Mouse (Mus musculus) brain, adult 2 months (tissue): ENCODE measurements at regions not wholly inside any gene's neighbourhood (a gene's known extent, or its start where the extent isn't known, plus 50 kb on each side); places are given as distances from the start of the nearest gene placed in this dataset.

Experiments
- DNase-seq: peaks from one replicate; pipeline ENCODE4 v3.0.0; 2011; ENCODE audit warnings: low read depth, low spot score

- DNase-seq = no peak
These were observed 379.0 kb downstream of the Samd5 start for GRCm38 (mm10) chr10:9296055-9296454.

- no peak for DNase-seq
These were observed 379.7 kb downstream of the Samd5 start for GRCm38 (mm10) chr10:9295269-9295668.

GRCm38 (mm10) chr10:9294620-9295019, 380.4 kb downstream of the Samd5 start:
- DNase-seq = no peak

- DNase-seq = peak; percentile 46
These were observed 383.4 kb downstream of the Samd5 start for GRCm38 (mm10) chr10:9291456-9292146.

GRCm38 (mm10) chr10:9272940-9273339, 387.1 kb upstream of the Sash1 start:
- no peak for DNase-seq

DNA sequence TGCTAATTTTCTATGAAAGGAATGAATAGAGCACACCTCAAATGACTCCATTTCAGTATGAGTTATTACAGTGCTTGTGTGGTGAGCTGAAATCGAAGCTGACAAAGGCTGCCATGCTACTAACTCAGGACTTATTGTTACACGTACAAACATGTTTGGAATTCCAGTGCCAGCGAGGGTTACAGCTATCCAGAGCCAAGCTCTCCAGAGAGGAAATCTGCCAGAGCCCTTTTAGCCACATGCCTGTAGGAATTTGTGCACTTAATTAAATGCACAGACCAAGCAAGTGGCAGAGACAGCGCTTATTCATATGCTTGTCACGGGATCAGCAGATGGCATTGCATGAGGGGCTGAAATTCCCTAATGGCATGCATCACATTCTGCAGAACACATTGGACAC, 386.4 kb upstream of the Sash1 start:
- DNase-seq = peak; percentile 15

GRCm38 (mm10) chr10:9265528-9265927, 379.7 kb upstream of the Sash1 start:
- DNase-seq = no peak

- no peak for DNase-seq
These were observed 378.6 kb upstream of the Sash1 start for GRCm38 (mm10) chr10:9264309-9265000.

- peak; percentile 52 for DNase-seq
These were observed 372.8 kb upstream of the Sash1 start for GRCm38 (mm10) chr10:9258705-9259104.

DNA sequence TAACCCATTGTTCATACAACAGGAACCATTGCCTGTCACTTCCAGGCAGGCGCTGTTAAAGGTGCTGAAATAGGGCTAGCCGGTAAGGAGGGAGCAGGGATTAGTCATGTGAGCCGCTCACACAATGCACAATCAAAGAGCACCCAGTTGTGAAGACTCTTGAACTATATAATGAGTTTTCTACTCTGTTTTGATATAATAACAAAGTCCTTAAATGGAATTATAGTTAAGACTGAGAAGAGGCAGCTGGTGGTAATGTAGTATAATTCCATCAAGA, 367.0 kb upstream of the Sash1 start:
- no peak for DNase-seq

- no peak for DNase-seq
These were observed 366.5 kb upstream of the Sash1 start for GRCm38 (mm10) chr10:9252120-9252940.

- DNase-seq = peak; percentile 23
These were observed 357.4 kb upstream of the Sash1 start for GRCm38 (mm10) chr10:9243281-9243618.

DNA sequence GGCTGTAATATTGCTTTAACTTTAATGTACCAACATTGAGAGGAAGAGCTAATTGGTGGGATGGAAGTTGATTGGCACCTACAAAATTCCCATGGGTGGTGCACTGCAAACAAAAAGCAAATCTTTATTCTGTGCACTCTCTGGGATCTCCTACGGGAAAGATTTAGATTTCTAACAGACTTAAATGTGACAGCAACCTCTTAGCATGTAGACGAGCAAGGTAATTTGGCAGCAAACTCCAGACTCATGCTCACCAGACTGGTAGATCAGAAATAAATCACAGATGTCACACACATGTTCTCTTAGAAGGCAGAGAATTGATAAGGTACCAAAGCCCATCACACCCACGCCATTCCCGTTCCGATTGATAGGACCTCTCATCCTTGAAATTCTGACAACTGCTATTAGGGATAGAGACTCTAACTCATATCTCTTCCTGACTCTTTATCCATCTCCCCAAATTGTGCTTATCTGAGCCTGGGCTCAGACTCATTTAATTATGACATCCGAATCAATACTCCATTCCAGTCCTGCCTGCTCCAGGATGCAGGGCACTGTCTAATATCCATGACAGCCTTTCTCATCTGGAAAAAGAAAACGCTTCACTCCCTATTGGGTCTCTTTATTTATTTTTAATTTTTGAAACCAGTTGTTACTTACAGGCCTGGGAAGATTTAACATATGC, 356.9 kb upstream of the Sash1 start:
- no peak for DNase-seq

- DNase-seq = peak; percentile 79
These were observed 354.1 kb upstream of the Sash1 start for GRCm38 (mm10) chr10:9239956-9240355.

DNA sequence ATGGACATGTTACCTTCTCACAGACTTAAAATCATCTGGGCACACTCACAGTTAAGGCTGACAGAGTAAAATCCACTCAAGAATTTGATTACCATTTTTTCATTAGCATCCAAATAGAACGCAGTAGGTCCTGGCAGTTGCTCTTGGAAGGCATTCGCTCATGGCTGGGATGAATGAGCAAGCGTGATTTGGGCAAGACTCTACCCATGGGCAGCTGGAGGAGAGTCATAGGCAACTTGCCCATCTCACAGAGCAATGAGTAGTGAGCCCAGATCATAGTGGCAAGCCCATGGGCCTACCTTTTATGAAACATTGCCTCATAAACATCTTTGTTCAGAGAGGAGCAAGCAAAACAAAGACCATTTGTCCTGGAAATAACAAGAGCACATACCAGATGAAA, 345.9 kb upstream of the Sash1 start:
- peak; percentile 23 for DNase-seq

DNA sequence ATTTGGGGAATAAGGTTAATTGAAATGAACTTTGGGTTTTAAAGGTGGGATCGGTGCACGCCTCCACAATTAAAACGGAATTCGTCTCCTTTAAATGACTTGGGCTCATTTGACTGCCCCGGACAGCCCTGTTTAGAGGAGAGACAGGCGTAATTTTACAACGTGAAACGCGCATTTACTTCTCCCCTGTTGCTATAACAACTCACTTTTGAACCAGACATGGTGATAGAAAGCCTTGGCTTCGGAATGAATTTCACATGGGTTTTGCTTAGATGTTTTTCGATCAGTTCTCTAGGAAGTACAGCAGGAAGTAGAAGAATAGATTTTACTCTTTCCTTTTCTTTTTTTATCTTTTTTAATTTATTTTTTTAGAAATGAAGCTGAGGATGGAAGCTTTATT, 343.2 kb upstream of the Sash1 start:
- DNase-seq = peak; percentile 29

GRCm38 (mm10) chr10:9227361-9227760, 341.5 kb upstream of the Sash1 start:
- DNase-seq = no peak

DNA sequence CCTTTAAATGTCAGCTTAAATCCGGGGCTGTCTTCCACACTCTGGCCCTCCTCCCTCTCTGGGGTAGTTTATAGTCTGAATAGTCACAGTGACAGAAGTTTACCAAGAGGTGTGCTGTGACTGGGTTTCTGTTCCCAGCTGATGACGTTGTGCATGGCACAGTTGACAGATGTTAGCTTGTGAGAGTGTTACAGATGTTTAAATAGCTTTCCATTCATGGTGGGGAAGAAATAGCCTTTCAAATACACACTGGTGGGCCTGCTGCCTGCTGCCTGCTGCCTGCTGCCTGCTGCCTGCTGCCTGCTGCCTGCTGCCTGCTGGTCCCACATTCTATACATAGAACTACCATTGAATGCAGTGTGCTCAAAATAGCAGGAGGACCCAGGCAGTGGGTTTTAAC, 324.8 kb upstream of the Sash1 start:
- peak; percentile 52 for DNase-seq

DNA sequence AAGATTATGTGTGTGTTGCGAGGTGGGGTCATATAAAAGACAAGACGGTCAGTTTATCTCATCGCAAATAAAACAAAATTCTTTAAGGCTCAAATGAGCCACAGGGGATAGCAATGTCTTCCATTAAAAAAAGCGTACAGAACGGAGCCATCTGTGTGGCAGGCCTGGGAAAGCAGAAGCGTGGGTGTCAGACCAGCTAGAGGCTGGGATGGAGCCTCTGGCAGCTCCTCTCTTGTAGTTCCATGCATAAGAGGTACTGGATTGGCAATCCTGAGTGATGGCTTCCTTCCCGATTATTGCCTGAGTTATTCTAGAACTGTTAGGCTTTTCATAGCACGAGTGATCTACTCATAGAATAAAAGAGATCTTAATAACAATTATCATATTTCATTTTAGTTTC, 318.2 kb upstream of the Sash1 start:
- peak; percentile 84 for DNase-seq

DNA sequence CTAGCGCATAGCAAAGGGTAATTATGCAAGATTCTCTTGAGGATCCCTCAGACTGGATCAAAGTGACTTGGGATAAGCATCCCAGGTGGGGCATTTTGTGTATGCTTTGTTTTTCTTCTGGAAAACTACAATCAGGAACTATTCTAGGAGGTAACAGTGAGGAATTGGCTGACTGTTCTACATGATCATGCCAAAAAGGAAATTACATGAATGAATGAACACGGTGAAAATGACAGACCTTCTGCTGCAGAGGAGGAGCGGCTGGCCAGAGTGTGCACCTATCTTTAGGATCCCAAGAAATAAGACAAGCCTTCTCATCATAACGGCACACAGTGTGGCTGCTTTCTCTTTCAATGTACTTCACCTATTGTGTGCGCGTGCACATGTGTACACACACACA, 317.5 kb upstream of the Sash1 start:
- DNase-seq = peak; percentile 66

DNA sequence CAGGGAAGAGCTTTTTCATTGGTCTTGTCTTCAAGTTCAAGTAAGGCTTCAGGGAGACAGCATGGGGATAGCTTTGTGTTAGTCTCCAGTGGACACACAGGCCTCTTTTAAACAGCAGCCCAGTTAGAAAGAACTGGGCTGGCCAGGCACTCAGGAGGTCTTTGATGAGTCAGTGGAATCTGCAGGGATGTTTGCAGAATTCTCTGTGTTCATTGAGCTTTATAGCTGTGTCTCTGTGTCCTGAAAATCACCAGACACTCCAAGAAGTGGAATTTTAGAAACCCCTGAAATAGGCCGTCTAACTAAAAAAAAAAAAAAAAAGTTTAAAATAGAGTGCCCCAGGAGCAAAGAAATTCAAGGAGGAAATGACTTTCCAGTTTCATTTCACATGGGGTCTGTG, 317.1 kb upstream of the Sash1 start:
- DNase-seq = peak; percentile 52

DNA sequence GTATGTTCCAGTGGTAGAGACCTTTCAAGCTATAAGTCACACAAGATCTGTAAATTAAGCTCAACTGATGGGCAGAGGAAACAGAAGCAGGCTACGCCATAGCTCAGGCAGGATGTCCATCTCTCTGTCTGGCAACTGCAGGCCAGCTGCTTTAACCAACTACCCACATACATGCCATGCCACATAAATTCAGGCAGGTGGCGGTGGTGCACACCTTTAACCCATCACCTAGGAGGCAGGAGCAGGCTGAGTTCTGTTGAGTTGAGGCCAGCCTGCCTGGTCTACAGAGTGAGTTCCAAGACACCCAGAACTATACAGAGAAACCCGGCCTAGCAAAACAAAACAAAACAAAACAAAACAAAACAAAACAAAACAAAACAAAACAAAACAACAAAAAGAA, 289.1 kb upstream of the Sash1 start:
- peak; percentile 17 for DNase-seq
